Mouse (Mus musculus): ENCODE measurements at regions not wholly inside any gene's neighbourhood (a gene's known extent, or its start where the extent isn't known, plus 50 kb on each side); places are given as distances from the start of the nearest gene placed in this dataset.
A peak's percentile ranks its signal among the peaks of the same experiment; 100 is the strongest.

GRCm38 (mm10) chr15:97577196-97577595, 128.4 kb downstream of the Rpap3 start:
- DNase-seq (ENCODE audit: low spot score): no peak

GRCm38 (mm10) chr15:97572639-97573038, 133.0 kb downstream of the Rpap3 start:
- DNase-seq (ENCODE audit: low spot score): no peak

GRCm38 (mm10) chr15:97571885-97572284, 133.7 kb downstream of the Rpap3 start:
- DNase-seq (ENCODE audit: low spot score): no peak

GRCm38 (mm10) chr15:97560096-97560495, 145.5 kb downstream of the Rpap3 start:
- DNase-seq (ENCODE audit: low spot score): no peak

- DNase-seq (ENCODE audit: low spot score): no peak
Observed at GRCm38 (mm10) chr15:97558725-97559124, 146.9 kb downstream of the Rpap3 start.

- DNase-seq (ENCODE audit: low spot score): no peak
Observed at GRCm38 (mm10) chr15:97548354-97548753, 157.3 kb downstream of the Rpap3 start.

GRCm38 (mm10) chr15:97545034-97545433, 160.6 kb downstream of the Rpap3 start:
- no peak for DNase-seq (ENCODE audit: low spot score)

- DNase-seq (ENCODE audit: low spot score): no peak
Observed at GRCm38 (mm10) chr15:97541646-97542045, 164.0 kb downstream of the Rpap3 start.

- no peak for DNase-seq (ENCODE audit: low spot score)
Observed at GRCm38 (mm10) chr15:97536145-97536544, 169.5 kb downstream of the Rpap3 start.

GRCm38 (mm10) chr15:97534878-97535277, 170.7 kb downstream of the Rpap3 start:
- no peak for DNase-seq (ENCODE audit: low spot score)

GRCm38 (mm10) chr15:97533553-97534291, 171.9 kb downstream of the Rpap3 start:
- no peak for DNase-seq (ENCODE audit: low spot score)

- no peak for DNase-seq (ENCODE audit: low spot score)
Observed at GRCm38 (mm10) chr15:97532346-97532910, 173.2 kb downstream of the Rpap3 start.

- DNase-seq (ENCODE audit: low spot score): no peak
Observed at GRCm38 (mm10) chr15:97528291-97529050, 177.2 kb downstream of the Rpap3 start.

GRCm38 (mm10) chr15:97520395-97520794, 185.2 kb downstream of the Rpap3 start:
- DNase-seq (ENCODE audit: low spot score): no peak

GRCm38 (mm10) chr15:97519919-97520345, 185.7 kb downstream of the Rpap3 start:
- DNase-seq (ENCODE audit: low spot score): no peak

- DNase-seq (ENCODE audit: low spot score): peak; percentile 19
Observed at GRCm38 (mm10) chr15:97517926-97518325, 187.7 kb downstream of the Rpap3 start.

- no peak for DNase-seq (ENCODE audit: low spot score)
Observed at GRCm38 (mm10) chr15:97517188-97517587, 188.4 kb downstream of the Rpap3 start.

GRCm38 (mm10) chr15:97515773-97516172, 189.9 kb downstream of the Rpap3 start:
- no peak for DNase-seq (ENCODE audit: low spot score)

- no peak for DNase-seq (ENCODE audit: low spot score)
Observed at GRCm38 (mm10) chr15:97507656-97508306, 197.8 kb downstream of the Rpap3 start.

GRCm38 (mm10) chr15:97507176-97507575, 198.4 kb downstream of the Rpap3 start:
- no peak for DNase-seq (ENCODE audit: low spot score)

- DNase-seq (ENCODE audit: low spot score): no peak
Observed at GRCm38 (mm10) chr15:97505715-97506114, 199.9 kb downstream of the Rpap3 start.

GRCm38 (mm10) chr15:97504325-97504724, 201.3 kb downstream of the Rpap3 start:
- no peak for DNase-seq (ENCODE audit: low spot score)

Data from ovary, postnatal 36 days (tissue).